Mouse (Mus musculus) heart, postnatal 25 days (tissue): ENCODE data around the gene 4932429P05Rik. TPM values are rescaled to one million over a fixed set of nuclear protein-coding genes. Genes with fewer than 3 reads are reported as not detected.

ENCODE experiments used
- DNase-seq: peaks from one replicate; pipeline ENCODE4 v3.0.0; 2022; ENCODE audit warnings: low spot score
- intact Hi-C: fragments of 180-260 bp; cut with DNase I; formaldehyde crosslinking; loops from one replicate; pipeline ENCODE4 v1.15.1; 2025
- total RNA-seq, 2 experiments: library from RNA; stranded (reverse); gene quantifications; 2 replicates each; pipeline ENCODE4 v1.2.3; 2021

Gene 4932429P05Rik
- not detected for total RNA-seq

- no peak for DNase-seq
- intact Hi-C loops: no loop called here
These were observed at the start of gene 4932429P05Rik for GRCm38 (mm10) chrX:89751968-89752367. Gene 4932429P05Rik (plus strand): TSS chrX:89752268.

Other genes starting within 250 kb of the 4932429P05Rik start
- gene 4930415L06Rik, start 180.6 kb downstream of the 4932429P05Rik start, total RNA-seq: not detected